Mouse (Mus musculus) heart, embryonic 12.5 days (tissue): ENCODE results near the gene Grin2c. TPM values are rescaled to one million over a fixed set of nuclear protein-coding genes. Genes with fewer than 3 reads are reported as not detected.

Experiments used
- ATAC-seq: fragments of 200-750 bp; cut with Nextera tagmentation; 2 replicates; pipeline ENCODE4 v1.8.0; 2017; ENCODE audit warnings: moderate TSS enrichment, moderate library complexity; ENCODE audit not compliant: insufficient number of reproducible peaks, low FRiP score
- H3K27ac ChIP-seq: fragments of 300-500 bp; sonication (generic); 2 replicates; pipeline ENCODE4 v1.5.1; 2016; ENCODE audit warnings: mild to moderate bottlenecking, moderate library complexity; ENCODE audit not compliant: poor library complexity, severe bottlenecking
- H3K27me3 ChIP-seq: fragments of 300-500 bp; sonication (generic); replicated peaks from 2 replicates; pipeline ENCODE4 v1.6.1; 2016; ENCODE audit warnings: mild to moderate bottlenecking, moderate library complexity
- H3K36me3 ChIP-seq: fragments of 300-500 bp; sonication (generic); 2 replicates; pipeline ENCODE4 v1.6.1; 2016; ENCODE audit warnings: mild to moderate bottlenecking, moderate library complexity
- H3K4me1 ChIP-seq: fragments of 300-500 bp; sonication (generic); replicated peaks from 2 replicates; pipeline ENCODE4 v1.6.1; 2016; ENCODE audit warnings: mild to moderate bottlenecking
- H3K4me2 ChIP-seq: fragments of 300-500 bp; sonication (generic); 2 replicates; pipeline ENCODE4 v1.6.1; 2016; ENCODE audit warnings: mild to moderate bottlenecking, moderate library complexity
- H3K4me3 ChIP-seq: fragments of 300-500 bp; sonication (generic); 2 replicates; pipeline ENCODE4 v1.5.1; 2016; ENCODE audit warnings: mild to moderate bottlenecking
- H3K9ac ChIP-seq: fragments of 300-500 bp; sonication (generic); 2 replicates; pipeline ENCODE4 v1.6.1; 2016; ENCODE audit warnings: mild to moderate bottlenecking, moderate library complexity
- H3K9me3 ChIP-seq: fragments of 300-500 bp; sonication (generic); replicated peaks from 2 replicates; pipeline ENCODE4 v1.6.1; 2016; ENCODE audit warnings: mild to moderate bottlenecking, moderate library complexity
- WGBS: fragments of 180-500 bp; shearing (Covaris S2); methylation state at CpG from one replicate; pipeline ENCODE4 v1.1.7; 2016; 5-methylcytosine and 5-hydroxymethylcytosine counted together
- polyA plus RNA-seq: library from polyadenylated mRNA; unstranded; fragments of >200 nt; fragmentation: Nextera tagmentation; extraction: Ambion mirVana; gene quantifications from 2 replicates; pipeline ENCODE4 v1.2.1, GENCODE M21; 2016

Grin2c gene
- polyA plus RNA-seq, 1 experiment from 2014 or later: 0.15 TPM

- 64% methylated on average over 7 of the region's 7 CpGs for WGBS
- Histone ChIP-seq H3K9ac (no peak overlapping the region), H3K27ac (no peak overlapping the region), H3K4me3 (no peak overlapping the region), H3K4me2 (no peak overlapping the region), H3K36me3 (peaks cover 9% of the 10 kb centered on the region), H3K9me3 (no peaks in the 10 kb centered on the region), H3K4me1 (peaks cover 20% of the 10 kb centered on the region), H3K27me3 (peaks cover 19% of the 10 kb centered on the region)
- no peak for ATAC-seq
Measured at GRCm38 (mm10) chr11:115273735-115274134, 6.7 kb upstream of the Grin2c start.

- ATAC-seq: no peak
- no peak overlapping the region for H3K4me3 ChIP-seq
- H3K4me2 ChIP-seq: no peak overlapping the region
- H3K4me1 ChIP-seq: peaks cover 18% of the 10 kb centered on the region
- no peaks in the 10 kb centered on the region for H3K9me3 ChIP-seq
- H3K36me3 ChIP-seq: peaks cover 13% of the 10 kb centered on the region
- H3K9ac ChIP-seq: no peak overlapping the region
- WGBS: 64% methylated on average over 10 of the region's 10 CpGs
- no peak overlapping the region for H3K27ac ChIP-seq
- peaks cover 26% of the 10 kb centered on the region for H3K27me3 ChIP-seq
Measured at GRCm38 (mm10) chr11:115272894-115273498, 6.0 kb upstream of the Grin2c start.

GRCm38 (mm10) chr11:115271481-115271880 lies 4.4 kb upstream of the Grin2c start:
- H3K4me2 ChIP-seq: no peak overlapping the region
- 67% methylated on average over 10 of the region's 10 CpGs for WGBS
- no peak overlapping the region for H3K27ac ChIP-seq
- H3K36me3 ChIP-seq: peaks cover 13% of the 10 kb centered on the region
- ATAC-seq: no peak
- H3K4me3 ChIP-seq: no peak overlapping the region
- no peak overlapping the region for H3K9ac ChIP-seq
- peaks cover 22% of the 10 kb centered on the region for H3K4me1 ChIP-seq
- peaks cover 41% of the 10 kb centered on the region for H3K27me3 ChIP-seq
- H3K9me3 ChIP-seq: no peaks in the 10 kb centered on the region

GRCm38 (mm10) chr11:115271052-115271451 lies 4.0 kb upstream of the Grin2c start:
- H3K27me3 ChIP-seq: peaks cover 46% of the 10 kb centered on the region
- no peaks in the 10 kb centered on the region for H3K9me3 ChIP-seq
- H3K4me3 ChIP-seq: no peak overlapping the region
- H3K4me2 ChIP-seq: no peak overlapping the region
- no peak for ATAC-seq
- H3K36me3 ChIP-seq: peaks cover 13% of the 10 kb centered on the region
- no peak overlapping the region for H3K27ac ChIP-seq
- WGBS: 73% methylated on average over 9 of the region's 9 CpGs
- no peak overlapping the region for H3K9ac ChIP-seq
- peaks cover 23% of the 10 kb centered on the region for H3K4me1 ChIP-seq

- Histone ChIP-seq H3K4me3 (no peak overlapping the region), H3K27me3 (peaks cover 53% of the 10 kb centered on the region), H3K36me3 (peaks cover 13% of the 10 kb centered on the region), H3K4me1 (peaks cover 23% of the 10 kb centered on the region), H3K4me2 (no peak overlapping the region), H3K9me3 (no peaks in the 10 kb centered on the region), H3K9ac (no peak overlapping the region), H3K27ac (no peak overlapping the region)
- WGBS: 26% methylated on average over 19 of the region's 19 CpGs
- peak; percentile 19; the same call in 1 of the 2 replicates for ATAC-seq
Measured at GRCm38 (mm10) chr11:115270148-115270861, 3.3 kb upstream of the Grin2c start.

- Histone ChIP-seq H3K4me2 (no peak overlapping the region), H3K36me3 (peaks cover 13% of the 10 kb centered on the region), H3K27ac (no peak overlapping the region), H3K4me1 (peaks cover 27% of the 10 kb centered on the region), H3K4me3 (no peak overlapping the region), H3K9ac (no peak overlapping the region), H3K9me3 (no peaks in the 10 kb centered on the region), H3K27me3 (peaks cover 61% of the 10 kb centered on the region)
- no peak for ATAC-seq
- 90% methylated on average over 27 of the region's 27 CpGs for WGBS
Measured at GRCm38 (mm10) chr11:115269330-115270066, 2.5 kb upstream of the Grin2c start.

- 72% methylated on average over 11 of the region's 11 CpGs for WGBS
- H3K9me3 ChIP-seq: no peaks in the 10 kb centered on the region
- no peak overlapping the region for H3K27ac ChIP-seq
- H3K4me3 ChIP-seq: no peak overlapping the region
- no peak overlapping the region for H3K9ac ChIP-seq
- H3K4me1 ChIP-seq: peaks cover 27% of the 10 kb centered on the region
- ATAC-seq: no peak
- peaks cover 13% of the 10 kb centered on the region for H3K36me3 ChIP-seq
- no peak overlapping the region for H3K4me2 ChIP-seq
- peaks cover 77% of the 10 kb centered on the region for H3K27me3 ChIP-seq
Measured at GRCm38 (mm10) chr11:115267958-115268357, 915 bp upstream of the Grin2c start.

- Histone ChIP-seq H3K36me3 (peaks cover 13% of the 10 kb centered on the region), H3K4me2 (peak overlapping the region; percentile 89), H3K4me1 (peaks cover 27% of the 10 kb centered on the region), H3K27ac (no peak overlapping the region), H3K4me3 (peak overlapping the region; percentile 50), H3K9me3 (no peaks in the 10 kb centered on the region), H3K9ac (peak overlapping the region; percentile 69; the same call in 1 of the 2 replicates), H3K27me3 (peaks cover 86% of the 10 kb centered on the region)
- ATAC-seq: no peak
- WGBS: 0% methylated on average over 22 of the region's 22 CpGs
Measured at GRCm38 (mm10) chr11:115266400-115266778, 654 bp downstream of the Grin2c start.

- Histone ChIP-seq H3K4me2 (peak overlapping the region; percentile 89), H3K9ac (no peak overlapping the region)
Measured at GRCm38 (mm10) chr11:115265771-115266399, 1.2 kb downstream of the Grin2c start.

GRCm38 (mm10) chr11:115264862-115265668 lies 2.0 kb downstream of the Grin2c start:
- WGBS: 7% methylated on average over 39 of the region's 39 CpGs
- Histone ChIP-seq H3K27ac (no peak overlapping the region), H3K4me1 (peaks cover 24% of the 10 kb centered on the region), H3K9ac (peak overlapping the region; percentile 31; the same call in 1 of the 2 replicates), H3K4me2 (peak overlapping the region; percentile 89), H3K4me3 (peak overlapping the region; percentile 34), H3K27me3 (peaks cover 99% of the 10 kb centered on the region), H3K9me3 (no peaks in the 10 kb centered on the region), H3K36me3 (peaks cover 13% of the 10 kb centered on the region)
- ATAC-seq: no peak

More at GRCm38 (mm10) chr11:115265771-115266399, 1.2 kb downstream of the Grin2c start:
- Histone ChIP-seq H3K27me3 (peaks cover 91% of the 10 kb centered on the region), H3K36me3 (peaks cover 13% of the 10 kb centered on the region), H3K27ac (no peak overlapping the region), H3K4me3 (peak overlapping the region; percentile 50), H3K4me1 (peaks cover 27% of the 10 kb centered on the region), H3K9me3 (no peaks in the 10 kb centered on the region)
- 4% methylated on average over 20 of the region's 20 CpGs for WGBS
- no peak for ATAC-seq
